Mouse (Mus musculus) stomach, embryonic 16.5 days (tissue): ENCODE results near the gene Snx30. TPM values are rescaled to one million over a fixed set of nuclear protein-coding genes. Genes with fewer than 3 reads are reported as not detected.

Experiments
- ATAC-seq: fragments of 200-750 bp; cut with Nextera tagmentation; 2 replicates; pipeline ENCODE4 v1.8.0; 2017; ENCODE audit warnings: moderate number of reproducible peaks, moderate TSS enrichment; ENCODE audit not compliant: insufficient read depth, low FRiP score
- H3K27ac ChIP-seq: fragments of 300-500 bp; sonication (generic); 2 replicates; pipeline ENCODE4 v1.5.1; 2014; ENCODE audit warnings: low read length
- H3K27me3 ChIP-seq: fragments of 300-500 bp; sonication (generic); 2 replicates; pipeline ENCODE4 v1.6.1; 2014; ENCODE audit warnings: low read length, control low read depth, mixed read lengths; ENCODE audit not compliant: control insufficient read depth, insufficient read depth
- H3K36me3 ChIP-seq: fragments of 300-500 bp; sonication (generic); 2 replicates; pipeline ENCODE4 v1.6.1; 2014; ENCODE audit warnings: low read length; ENCODE audit not compliant: control insufficient read depth, insufficient read depth
- H3K4me1 ChIP-seq: fragments of 300-500 bp; sonication (generic); 2 replicates; pipeline ENCODE4 v1.6.1; 2014; ENCODE audit warnings: low read length, control low read depth, mixed read lengths; ENCODE audit not compliant: control insufficient read depth, insufficient read depth
- H3K4me2 ChIP-seq: fragments of 300-500 bp; sonication (generic); 2 replicates; pipeline ENCODE4 v1.6.1; 2014; ENCODE audit warnings: low read depth, low read length, mixed read lengths
- H3K4me3 ChIP-seq: fragments of 300-500 bp; sonication (generic); replicated peaks from 2 replicates; pipeline ENCODE4 v1.5.1; 2014; ENCODE audit warnings: mild to moderate bottlenecking, low read length
- H3K9ac ChIP-seq: fragments of 300-500 bp; sonication (generic); 2 replicates; pipeline ENCODE4 v1.6.1; 2014; ENCODE audit warnings: low read length
- H3K9me3 ChIP-seq: fragments of 300-500 bp; sonication (generic); replicated peaks from 2 replicates; pipeline ENCODE4 v1.6.1; 2016; ENCODE audit warnings: low read length, control low read depth; ENCODE audit not compliant: control insufficient read depth
- WGBS: fragments of 180-500 bp; shearing (Covaris S2); extraction: QIAGEN DNeasy Blood & Tissue Kit; methylation state at CpG from one replicate; pipeline ENCODE4 v1.1.7; 2014; 5-methylcytosine and 5-hydroxymethylcytosine counted together
- polyA plus RNA-seq: library from polyadenylated mRNA; unstranded; fragments of >200 nt; fragmentation: Nextera tagmentation; extraction: Ambion mirVana; gene quantifications from 2 replicates; pipeline ENCODE4 v1.2.1, GENCODE M21; 2015

Gene Snx30
- polyA plus RNA-seq, 1 experiment from 2014 or later = 4.9 TPM

GRCm38 (mm10) chr4:59850886-59851623 lies 45.4 kb downstream of the Snx30 start:
- Histone ChIP-seq H3K27ac (no peak overlapping the region), H3K9ac (no peak overlapping the region), H3K27me3 (no peaks in the 10 kb centered on the region), H3K4me3 (no peak overlapping the region), H3K4me2 (no peak overlapping the region), H3K36me3 (no peaks in the 10 kb centered on the region), H3K9me3 (no peaks in the 10 kb centered on the region), H3K4me1 (no peaks in the 10 kb centered on the region)
- no peak for ATAC-seq
- 79% methylated on average over 5 of the region's 5 CpGs for WGBS

GRCm38 (mm10) chr4:59853155-59853554 lies 47.5 kb downstream of the Snx30 start:
- Histone ChIP-seq H3K27ac (no peak overlapping the region), H3K4me2 (no peak overlapping the region), H3K4me1 (no peaks in the 10 kb centered on the region), H3K36me3 (no peaks in the 10 kb centered on the region), H3K27me3 (no peaks in the 10 kb centered on the region), H3K9ac (no peak overlapping the region), H3K4me3 (no peak overlapping the region), H3K9me3 (no peaks in the 10 kb centered on the region)
- no peak for ATAC-seq
- 86% methylated on average over 7 of the region's 7 CpGs for WGBS

- no peaks in the 10 kb centered on the region for H3K9me3 ChIP-seq
- no peak overlapping the region for H3K4me3 ChIP-seq
- 50% methylated on average over 16 of the region's 16 CpGs for WGBS
- H3K4me1 ChIP-seq = no peaks in the 10 kb centered on the region
- H3K4me2 ChIP-seq = peak overlapping the region; percentile 30
- no peak overlapping the region for H3K9ac ChIP-seq
- H3K27me3 ChIP-seq = no peaks in the 10 kb centered on the region
- peak; percentile 83 for ATAC-seq
- H3K36me3 ChIP-seq = no peaks in the 10 kb centered on the region
- peak overlapping the region; percentile 85 for H3K27ac ChIP-seq
These were observed 54.2 kb downstream of the Snx30 start for GRCm38 (mm10) chr4:59859693-59860425.

DNA sequence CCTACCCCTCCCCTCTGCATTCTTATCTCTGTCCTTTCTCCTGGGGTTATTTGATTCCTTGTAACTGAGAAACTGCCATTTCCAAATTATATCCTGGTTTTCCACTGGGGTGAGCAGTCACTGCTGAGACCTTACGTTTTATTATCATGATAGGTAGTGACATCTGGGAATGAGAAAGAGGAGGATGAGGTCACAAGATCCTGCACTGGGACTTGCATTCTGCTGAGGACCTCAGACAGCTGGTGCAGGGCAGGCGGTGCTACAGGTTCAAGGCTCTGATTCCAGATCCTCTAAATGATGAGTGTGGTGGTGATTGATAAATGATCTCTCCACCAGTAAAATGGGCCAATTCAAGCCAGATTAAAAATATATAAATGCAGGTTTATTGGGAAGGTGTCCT lies 54.8 kb downstream of the Snx30 start:
- no peak for ATAC-seq
- H3K36me3 ChIP-seq = no peaks in the 10 kb centered on the region
- H3K27ac ChIP-seq = peak overlapping the region; percentile 85; the same call in 1 of the 2 replicates
- H3K9ac ChIP-seq = no peak overlapping the region
- no peaks in the 10 kb centered on the region for H3K27me3 ChIP-seq
- H3K4me3 ChIP-seq = no peak overlapping the region
- no peaks in the 10 kb centered on the region for H3K9me3 ChIP-seq
- no peaks in the 10 kb centered on the region for H3K4me1 ChIP-seq
- H3K4me2 ChIP-seq = no peak overlapping the region
- 56% methylated on average over 2 of the region's 2 CpGs for WGBS

GRCm38 (mm10) chr4:59861871-59862270 lies 56.2 kb downstream of the Snx30 start:
- H3K4me3 ChIP-seq = no peak overlapping the region
- 46% methylated on average over 4 of the region's 4 CpGs for WGBS
- no peak for ATAC-seq
- H3K4me1 ChIP-seq = no peaks in the 10 kb centered on the region
- no peak overlapping the region for H3K9ac ChIP-seq
- no peaks in the 10 kb centered on the region for H3K9me3 ChIP-seq
- H3K27me3 ChIP-seq = no peaks in the 10 kb centered on the region
- no peak overlapping the region for H3K27ac ChIP-seq
- H3K4me2 ChIP-seq = no peak overlapping the region
- H3K36me3 ChIP-seq = no peaks in the 10 kb centered on the region

GRCm38 (mm10) chr4:59862335-59862734 lies 56.7 kb downstream of the Snx30 start:
- Histone ChIP-seq H3K27ac (no peak overlapping the region), H3K36me3 (no peaks in the 10 kb centered on the region), H3K9me3 (no peaks in the 10 kb centered on the region), H3K4me3 (no peak overlapping the region), H3K4me1 (no peaks in the 10 kb centered on the region), H3K9ac (no peak overlapping the region), H3K27me3 (no peaks in the 10 kb centered on the region), H3K4me2 (no peak overlapping the region)
- WGBS = 74% methylated on average over 1 of the region's 1 CpGs
- no peak for ATAC-seq

DNA sequence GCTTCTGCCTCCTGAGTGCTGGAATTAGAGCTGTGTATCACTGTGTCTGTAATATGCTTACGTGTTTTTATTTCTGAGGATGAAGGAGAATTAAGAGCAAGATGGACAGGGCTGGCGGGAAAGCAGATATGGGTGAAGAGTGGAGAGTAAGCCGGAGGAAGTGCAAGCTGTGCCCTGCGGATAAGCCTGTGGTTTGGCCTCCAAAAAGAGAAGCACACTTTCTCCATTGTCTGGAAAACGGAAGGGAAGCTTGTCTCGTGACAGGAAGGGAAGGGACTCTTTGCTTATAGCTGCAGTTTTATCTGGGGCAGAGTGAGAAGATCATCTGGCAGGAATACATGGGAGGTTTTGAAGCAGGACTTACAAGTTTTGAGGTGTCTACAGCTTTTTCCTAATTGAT lies 58.2 kb downstream of the Snx30 start:
- Histone ChIP-seq H3K27me3 (no peaks in the 10 kb centered on the region), H3K4me1 (no peaks in the 10 kb centered on the region), H3K4me3 (no peak overlapping the region), H3K9me3 (no peaks in the 10 kb centered on the region), H3K27ac (no peak overlapping the region), H3K36me3 (no peaks in the 10 kb centered on the region), H3K4me2 (no peak overlapping the region), H3K9ac (no peak overlapping the region)
- ATAC-seq = no peak
- 69% methylated on average over 6 of the region's 6 CpGs for whole genome bisulfite sequencing

- Histone ChIP-seq H3K4me1 (peaks cover 3% of the 10 kb centered on the region; the same call in 1 of the 2 replicates), H3K9me3 (no peaks in the 10 kb centered on the region), H3K27ac (no peak overlapping the region), H3K4me2 (no peak overlapping the region), H3K4me3 (no peak overlapping the region), H3K9ac (no peak overlapping the region), H3K27me3 (no peaks in the 10 kb centered on the region), H3K36me3 (no peaks in the 10 kb centered on the region)
- 76% methylated on average over 11 of the region's 11 CpGs for WGBS
- ATAC-seq = no peak
These were observed 62.4 kb downstream of the Snx30 start for GRCm38 (mm10) chr4:59868086-59868485.

- WGBS = 46% methylated on average over 6 of the region's 6 CpGs
- Histone ChIP-seq H3K4me2 (no peak overlapping the region), H3K36me3 (no peaks in the 10 kb centered on the region), H3K4me3 (no peak overlapping the region), H3K27ac (no peak overlapping the region), H3K9ac (no peak overlapping the region), H3K4me1 (peaks cover 3% of the 10 kb centered on the region; the same call in 1 of the 2 replicates), H3K9me3 (no peaks in the 10 kb centered on the region), H3K27me3 (no peaks in the 10 kb centered on the region)
- no peak for ATAC-seq
These were observed 63.9 kb downstream of the Snx30 start for GRCm38 (mm10) chr4:59869488-59870057.
